Mouse (Mus musculus) MEL-GATA-1-ER (cell line): Measurements from ENCODE around the gene Ccdc14.
"Not testable (repeated sequence)": the region's sequence is repeated elsewhere in the genome, so short reads cannot be mapped to it uniquely, and the experiment has no call there.

ENCODE experiments used
- DNase-seq: peaks from one replicate; pipeline ENCODE4 v3.0.0-alpha.2; 2012; ENCODE audit warnings: low read depth; ENCODE audit errors: extremely low read depth

Ccdc14 gene

DNA sequence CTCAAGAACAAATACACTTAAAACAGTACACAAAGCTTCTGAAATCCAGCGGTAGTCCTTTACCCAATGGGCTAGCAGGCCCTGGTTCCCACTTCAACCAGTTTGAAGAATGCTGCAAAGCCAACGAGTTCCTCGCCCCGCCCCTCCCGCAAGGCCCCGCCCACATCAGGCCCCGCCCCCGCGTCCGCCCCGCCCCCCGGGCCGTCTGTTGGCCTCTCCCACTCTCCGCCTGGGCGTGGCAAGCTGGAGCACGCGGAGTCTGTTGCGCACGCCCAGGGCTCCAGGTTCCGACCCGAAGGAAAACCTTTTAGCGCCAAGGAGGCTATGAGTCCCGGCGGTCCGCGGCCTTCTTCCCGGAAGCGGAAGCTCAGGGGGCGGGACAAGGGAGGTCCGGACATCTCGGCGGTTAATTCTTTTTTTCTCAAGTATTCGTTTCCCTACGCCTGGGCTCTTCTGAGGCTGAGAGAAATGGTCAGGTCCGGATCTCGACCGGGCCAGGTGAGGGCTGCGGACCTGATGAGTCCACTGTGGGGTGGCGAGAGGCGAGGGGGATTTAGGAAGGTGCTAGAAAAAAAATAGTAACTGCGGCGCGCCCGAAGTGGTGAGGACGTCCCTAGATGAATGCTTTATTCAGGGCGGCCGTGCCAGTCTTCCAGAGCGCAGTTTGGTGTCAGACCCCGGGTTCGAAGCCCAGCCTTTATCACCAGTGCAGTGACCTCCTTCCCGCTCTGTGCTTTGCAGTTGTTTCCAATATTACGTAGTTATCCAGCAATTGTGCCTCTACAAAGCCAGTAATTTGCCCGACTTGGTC is at the start of gene Ccdc14:
Gene Ccdc14, plus strand, starts transcription at position 283 of the 811 bp plus-strand sequence.
- peak; percentile 78 for DNase-seq

DNA sequence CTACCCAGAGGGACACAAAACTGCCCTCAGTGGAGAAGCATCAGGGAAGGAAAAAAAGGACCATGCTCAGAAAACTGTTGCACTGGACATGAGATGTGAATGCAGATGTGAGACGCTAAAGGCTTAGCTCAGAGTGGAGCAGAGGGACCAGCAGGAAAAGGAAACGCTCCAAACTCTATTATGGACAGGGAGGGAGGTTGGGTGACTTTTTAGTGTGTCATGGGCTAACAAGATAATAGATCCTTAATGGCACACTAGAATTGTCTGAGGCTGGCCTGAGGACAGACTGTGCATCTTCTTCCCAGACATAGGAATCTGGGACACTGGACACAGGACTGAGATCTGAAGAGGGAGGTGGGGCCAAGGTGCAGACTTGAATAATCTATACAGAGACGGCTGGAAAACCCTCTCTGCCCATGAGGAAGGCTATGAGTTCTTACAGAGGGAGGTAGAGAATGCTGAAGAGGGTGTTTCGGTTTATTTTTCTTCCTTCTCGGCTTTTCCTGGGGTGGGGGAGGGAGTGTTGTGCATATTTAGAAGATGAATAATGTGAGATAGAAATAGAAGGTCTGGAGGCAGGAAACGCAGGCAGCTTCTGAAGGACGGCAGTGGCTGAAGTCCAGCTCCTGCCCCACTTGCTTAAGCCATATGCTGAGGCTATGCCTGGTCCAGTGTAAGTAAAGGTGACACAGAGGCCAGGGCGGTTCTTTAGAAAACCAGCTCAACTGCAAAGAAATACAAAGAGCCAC is 46.7 kb upstream of the Ccdc14 start:
- DNase-seq, result no peak

DNA sequence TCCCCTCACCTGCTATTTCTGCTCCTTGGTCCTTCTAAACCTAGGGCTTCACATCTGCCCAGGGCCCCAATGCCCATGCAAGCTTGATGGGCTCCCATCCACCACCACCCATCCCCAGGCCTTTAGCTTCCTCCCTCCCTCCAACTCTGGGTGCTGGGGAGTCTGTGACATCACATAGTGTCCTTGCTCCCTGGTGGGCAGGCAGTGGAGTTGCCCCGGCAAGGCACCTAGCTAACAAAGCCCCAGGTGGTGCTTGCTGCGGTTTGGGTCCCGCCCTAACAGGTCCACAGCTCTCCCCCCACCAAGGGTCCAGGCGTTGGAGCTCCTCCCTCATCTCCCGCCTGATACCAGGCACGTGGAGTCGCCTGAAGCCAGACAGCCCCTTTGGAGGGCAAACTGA is 40.8 kb upstream of the Ccdc14 start, which contains the start of gene Ropn1:
Gene Ropn1, plus strand, starts transcription at position 301 of the 400 bp plus-strand sequence.
- DNase-seq, result no peak

DNA sequence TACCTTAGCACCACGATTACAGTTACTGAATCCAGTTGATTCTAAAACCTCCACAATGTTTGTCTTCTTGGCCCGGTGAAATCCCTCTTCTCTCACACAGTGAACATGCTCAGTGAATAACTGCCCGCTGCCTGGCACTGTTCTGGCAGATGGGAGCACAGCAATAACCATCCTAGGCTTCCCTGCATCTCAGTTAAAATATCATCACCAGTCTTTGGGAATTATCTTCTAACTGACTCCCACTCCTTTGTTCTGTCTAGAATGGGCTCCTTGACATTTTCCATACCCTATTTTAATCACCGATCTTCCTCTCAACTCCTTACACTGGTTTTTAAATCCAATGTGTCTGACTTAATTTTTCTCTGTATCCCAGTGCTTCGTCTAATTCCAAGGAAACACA is 37.4 kb upstream of the Ccdc14 start:
- no peak for DNase-seq

DNA sequence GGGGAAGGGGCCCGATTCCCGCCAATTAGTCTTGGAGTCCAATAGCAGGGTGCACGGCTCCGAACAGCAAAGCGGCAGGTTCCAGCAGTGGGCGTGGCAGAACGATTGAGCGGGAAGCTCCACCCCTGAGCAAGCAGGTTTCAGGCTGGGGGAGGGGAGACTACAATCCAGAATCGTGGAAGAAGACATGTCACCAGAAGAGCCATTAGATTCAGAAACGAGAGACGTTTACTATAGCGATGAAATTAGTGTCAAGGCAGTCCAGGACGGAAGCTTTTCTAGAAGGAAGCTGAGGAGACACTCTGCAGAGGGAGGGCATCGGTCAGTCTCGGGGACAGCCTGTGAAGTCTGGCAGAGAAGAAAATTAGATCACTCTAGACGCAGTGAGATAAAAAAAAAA is 32.9 kb upstream of the Ccdc14 start:
- DNase-seq, result not testable (repeated sequence)

DNA sequence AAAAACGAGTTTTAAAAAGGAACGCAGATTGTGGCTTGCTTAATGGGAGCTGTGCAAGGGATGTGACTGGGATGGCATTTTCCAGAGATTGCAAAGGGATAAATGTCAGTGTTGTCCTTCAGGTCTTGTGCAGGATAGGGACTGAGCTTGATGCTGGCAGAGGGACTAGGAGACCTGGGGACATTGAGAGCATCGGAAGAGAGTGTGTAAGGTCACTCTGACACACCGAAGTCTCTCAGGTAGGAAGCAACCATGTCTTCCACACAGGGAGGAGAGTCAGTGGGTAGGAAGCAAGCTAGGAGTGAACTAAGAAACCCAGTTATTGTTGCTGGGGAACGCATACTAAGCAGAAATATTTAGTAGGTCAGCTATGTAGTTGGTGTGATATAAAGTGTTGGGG is 32.4 kb upstream of the Ccdc14 start:
- no peak for DNase-seq

DNA sequence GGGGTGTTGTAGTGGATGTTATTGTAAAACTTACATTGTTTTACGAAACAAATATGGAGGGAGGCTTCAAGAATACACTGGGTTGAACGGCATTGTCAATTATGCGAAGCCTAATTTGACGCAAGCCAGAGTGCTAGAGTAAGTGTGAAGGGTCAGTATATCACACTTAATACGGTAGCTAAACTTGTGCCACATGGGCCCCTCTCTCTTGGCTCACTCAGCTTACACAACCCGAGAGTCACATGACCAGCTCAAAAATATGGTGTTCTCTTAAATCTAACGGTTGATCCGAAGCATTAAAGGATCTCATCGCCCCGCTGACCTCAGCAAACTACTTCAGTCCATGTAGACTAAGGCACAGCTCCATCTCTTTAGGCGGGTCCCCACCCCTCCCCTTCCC is 32.0 kb upstream of the Ccdc14 start:
- DNase-seq, result no peak

DNA sequence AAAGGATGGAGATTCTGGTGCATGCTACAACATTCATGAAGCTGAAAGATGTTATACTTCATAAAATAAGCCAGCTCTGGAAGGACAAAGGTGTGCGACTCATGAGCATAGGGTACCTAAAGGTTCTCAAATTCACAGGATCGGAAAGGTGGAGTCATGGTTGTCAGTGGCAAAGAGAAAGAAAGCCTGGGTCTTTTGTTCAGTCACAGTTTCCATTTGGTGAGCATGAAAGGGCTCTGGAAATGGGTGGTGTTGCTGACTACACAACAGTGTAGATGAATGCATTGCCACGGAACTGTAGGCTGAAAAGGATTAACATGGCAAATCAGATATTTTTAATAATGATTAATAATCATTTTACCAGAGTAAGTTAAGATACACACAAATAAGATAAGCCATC is 25.9 kb upstream of the Ccdc14 start:
- DNase-seq, result no peak

DNA sequence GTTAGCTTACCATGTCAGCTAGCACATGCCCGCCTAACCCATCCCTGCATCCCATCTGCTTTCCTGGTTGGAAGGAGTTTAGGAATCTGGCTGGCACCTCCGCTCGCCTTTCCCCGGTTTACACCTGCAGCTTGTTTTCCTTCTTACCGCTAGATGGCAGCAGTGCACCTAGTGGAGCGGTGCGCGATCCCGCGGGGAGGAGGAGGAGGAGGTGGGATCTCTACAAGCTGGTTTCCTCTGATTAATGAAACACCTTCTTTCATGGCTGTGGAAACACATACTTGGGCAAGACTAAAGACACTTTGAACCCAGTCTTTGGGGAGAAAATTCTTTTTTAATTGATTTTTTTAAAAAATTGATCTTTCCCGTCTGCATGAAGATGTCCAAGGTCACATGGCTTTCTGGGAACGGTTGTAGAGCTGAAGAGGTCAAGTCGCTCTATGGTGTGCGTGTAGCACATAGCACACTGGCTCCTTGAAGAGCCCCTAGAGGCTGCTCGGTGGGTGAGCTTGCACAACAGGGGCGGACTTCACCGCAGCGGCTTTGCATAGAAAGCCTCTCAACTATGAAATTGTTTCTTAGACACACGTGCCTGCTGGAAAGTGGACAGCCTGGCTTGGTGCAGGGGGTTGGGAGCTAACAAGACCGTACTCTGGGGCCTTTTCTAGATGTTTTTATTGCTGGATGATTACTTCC is 23.2 kb upstream of the Ccdc14 start:
- peak; percentile 39 for DNase-seq

DNA sequence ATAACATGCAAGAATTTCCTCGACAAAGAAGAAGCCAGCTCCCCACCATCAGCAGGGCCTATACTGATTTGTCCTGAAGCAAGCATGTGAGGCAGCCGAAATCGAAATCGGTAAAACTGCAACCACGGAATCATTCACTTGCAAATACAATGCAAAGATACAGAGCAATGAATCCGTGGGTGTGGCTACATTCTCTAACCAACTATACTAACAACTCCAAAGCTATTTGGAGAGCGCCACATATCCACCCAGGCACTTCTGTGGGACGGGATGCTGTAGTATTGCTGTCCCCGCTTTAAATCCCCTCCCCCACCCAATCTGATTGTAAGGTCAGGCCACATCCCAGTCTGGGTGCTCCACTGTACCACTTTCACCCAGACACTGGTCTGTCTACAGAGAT is 22.1 kb upstream of the Ccdc14 start:
- DNase-seq, result no peak

DNA sequence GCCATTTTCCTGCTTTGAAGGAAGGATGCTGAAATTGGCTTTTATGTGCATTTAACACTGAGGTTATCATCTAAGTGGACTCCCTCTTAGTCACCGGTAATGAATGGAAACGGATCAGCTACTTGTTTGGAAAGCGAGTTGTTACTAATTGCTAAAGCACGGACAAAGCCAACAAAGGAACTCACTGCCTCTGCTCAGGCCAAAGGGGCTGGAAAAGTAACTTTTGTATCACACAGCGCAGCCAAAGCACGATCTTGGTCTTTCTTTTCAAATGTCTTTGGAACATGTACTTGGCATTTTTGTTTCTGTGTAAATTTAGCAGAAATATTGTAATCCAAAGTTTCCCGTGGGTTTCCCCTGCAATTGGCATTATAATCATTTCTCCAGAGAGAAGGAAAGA is 18.4 kb upstream of the Ccdc14 start:
- no peak for DNase-seq

DNA sequence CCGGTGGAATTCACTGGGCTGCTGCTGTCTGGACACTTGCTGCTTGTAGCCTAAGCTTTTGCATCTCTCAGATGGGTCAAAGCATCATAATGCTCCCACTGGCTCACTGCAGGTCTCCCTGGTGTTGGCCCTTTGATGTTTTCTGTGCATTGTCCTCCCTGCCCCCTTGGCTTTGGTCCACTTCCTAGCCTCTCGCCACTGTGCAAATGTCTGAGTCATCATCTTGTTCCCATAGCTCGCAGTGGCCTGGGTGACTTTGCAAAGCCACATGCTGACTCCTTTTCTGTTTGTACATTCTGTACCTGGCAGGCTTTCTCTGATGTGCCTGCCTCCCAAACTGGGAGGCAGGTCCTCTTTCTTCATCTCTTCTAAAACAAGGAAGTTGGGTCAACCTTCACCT is 17.6 kb upstream of the Ccdc14 start:
- no peak for DNase-seq

DNA sequence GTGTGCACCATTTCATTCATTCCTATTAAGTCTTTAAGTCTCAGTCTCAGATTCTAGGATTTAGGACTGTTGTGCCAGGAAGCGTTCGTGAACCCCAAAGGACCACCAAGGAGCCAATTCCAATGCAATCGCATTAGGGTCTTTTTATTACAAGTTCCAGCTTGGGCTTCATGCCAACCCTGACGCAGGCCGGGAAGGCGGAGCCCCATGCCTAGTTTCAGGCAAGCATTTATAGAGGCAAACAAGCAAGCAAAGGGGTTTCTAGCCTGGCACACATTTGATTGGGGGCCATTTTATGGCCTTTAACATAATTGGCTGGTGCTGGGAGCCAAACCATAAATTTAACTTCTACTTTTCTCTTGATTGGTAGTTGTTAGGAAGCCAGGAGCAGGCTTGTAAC is 16.1 kb upstream of the Ccdc14 start:
- no peak for DNase-seq

DNA sequence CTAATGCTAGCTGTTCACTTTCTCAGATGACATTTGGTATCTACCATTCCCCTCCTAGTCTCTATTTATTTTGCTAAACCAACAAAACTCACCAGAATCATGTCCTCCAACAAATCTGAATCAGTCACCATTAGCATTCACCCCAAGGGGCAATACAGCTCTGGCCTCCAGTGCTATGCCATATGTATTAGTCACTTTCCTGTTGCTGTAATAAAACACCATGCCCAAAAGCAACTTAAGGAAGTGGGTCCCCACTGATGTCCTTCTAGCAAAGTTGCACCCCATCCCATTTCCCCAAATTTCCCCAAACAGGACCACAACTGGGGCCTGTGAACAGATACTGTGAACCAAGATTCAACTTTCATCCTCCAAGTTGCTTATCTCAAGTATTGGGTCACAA is 8.6 kb upstream of the Ccdc14 start:
- no peak for DNase-seq

DNA sequence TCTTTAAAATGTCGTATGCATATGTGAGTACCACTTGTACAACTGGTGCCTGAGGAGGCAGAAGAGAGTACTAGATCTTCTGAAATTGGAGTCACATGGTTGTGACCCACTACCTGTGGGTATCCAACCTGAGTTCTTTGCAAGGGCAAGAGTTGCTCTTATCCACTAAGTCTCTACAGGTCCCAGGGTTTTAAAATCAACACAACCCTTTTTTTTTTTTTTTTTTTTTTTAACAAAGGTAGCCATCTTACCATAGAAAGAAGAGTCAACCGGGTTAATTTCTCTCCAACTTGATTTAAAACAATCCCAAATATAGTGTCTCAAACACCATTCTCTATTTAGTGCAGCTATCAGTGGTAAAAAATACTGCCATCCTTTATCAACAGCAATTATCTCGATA is 537 bp upstream of the Ccdc14 start:
- no peak for DNase-seq

DNA sequence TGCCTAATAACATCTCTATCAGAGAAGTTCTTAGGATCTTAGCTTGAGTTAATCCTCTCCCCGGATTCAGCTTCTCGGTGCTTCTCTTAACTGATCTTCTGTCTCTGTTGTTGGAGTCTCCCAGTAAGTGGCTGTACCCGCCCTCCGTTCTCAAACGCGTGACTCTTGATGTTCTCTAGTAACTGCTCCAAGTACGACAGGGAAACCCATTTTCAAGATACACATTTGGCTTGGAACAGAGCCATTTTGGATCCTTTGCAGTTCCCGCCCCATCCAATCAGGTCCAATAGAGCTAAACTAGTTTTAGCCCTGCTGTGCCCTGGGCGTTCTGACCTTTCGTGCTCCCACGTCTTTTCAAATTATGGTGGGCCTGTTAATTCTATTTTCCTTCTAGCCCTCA is 740 bp downstream of the Ccdc14 start:
- peak; percentile 51 for DNase-seq

DNA sequence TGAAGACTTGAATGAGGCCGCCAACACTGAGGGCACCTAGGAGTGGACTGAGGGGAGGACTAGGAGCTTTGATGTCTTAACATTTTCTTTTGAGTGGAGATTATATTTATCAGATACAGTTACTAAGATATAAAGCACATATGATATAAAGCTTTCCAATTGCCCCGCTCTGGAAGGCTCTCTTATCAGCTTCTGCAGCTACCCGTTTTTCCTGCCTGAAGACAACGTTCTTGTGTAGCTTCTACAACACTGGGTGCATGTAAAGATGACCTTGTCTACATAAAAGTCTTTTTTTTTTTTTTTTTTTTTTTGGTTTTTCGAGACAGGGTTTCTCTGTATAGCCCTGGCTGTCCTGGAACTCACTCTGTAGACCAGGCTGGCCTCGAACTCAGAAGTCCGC is 4.1 kb downstream of the Ccdc14 start:
- peak; percentile 20 for DNase-seq

DNA sequence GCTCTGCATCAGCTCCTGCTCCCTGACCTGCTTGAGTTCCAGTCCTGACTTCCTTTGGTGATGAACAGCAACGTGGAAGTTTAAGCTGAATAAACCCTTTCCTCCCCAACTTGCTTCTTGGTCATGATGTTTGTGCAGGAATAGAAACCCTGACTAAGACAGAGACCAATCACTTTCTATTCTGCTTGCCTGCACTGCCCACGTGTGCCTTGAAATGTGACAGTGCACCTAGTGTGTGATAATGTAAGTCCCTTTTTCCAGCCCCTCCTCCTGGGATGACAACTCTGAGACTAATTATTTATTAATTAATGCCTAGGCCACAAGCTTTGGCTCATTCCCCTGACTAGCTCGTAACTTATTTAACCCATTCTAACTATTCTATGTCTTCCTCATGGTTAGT is 8.3 kb downstream of the Ccdc14 start:
- not testable (repeated sequence) for DNase-seq

DNA sequence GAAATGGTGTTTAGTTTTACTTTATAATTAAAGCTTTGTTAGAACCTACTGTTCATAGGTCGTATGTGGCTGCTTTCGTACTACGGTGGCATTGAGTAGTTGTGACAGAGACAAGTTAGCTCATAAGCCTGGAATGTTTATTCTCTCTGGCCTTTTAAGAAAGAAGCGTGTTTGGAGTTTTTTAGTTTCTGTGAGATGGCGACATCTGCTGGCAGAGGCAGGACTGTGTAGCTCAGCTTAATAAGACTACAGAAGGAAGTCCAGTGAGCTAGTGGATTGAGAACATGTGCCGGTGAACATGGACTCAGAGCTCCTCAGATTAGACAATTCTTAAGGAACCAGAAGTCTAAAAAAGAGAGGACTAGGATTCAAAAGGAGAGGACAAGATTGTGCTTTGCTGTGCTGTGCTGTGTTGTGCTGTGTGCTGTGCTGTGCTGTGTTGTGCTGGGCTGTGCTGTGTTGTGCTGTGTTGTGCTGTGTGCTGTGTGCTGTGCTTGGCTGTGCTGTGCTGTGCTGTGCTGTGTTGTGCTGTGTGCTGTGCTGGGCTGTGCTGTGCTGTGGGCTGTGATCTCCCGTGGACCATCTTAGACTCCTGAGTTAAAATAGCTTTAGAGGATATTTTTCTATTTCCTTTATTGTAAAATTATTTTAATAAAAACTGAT is 9.9 kb downstream of the Ccdc14 start:
- peak; percentile 54 for DNase-seq

DNA sequence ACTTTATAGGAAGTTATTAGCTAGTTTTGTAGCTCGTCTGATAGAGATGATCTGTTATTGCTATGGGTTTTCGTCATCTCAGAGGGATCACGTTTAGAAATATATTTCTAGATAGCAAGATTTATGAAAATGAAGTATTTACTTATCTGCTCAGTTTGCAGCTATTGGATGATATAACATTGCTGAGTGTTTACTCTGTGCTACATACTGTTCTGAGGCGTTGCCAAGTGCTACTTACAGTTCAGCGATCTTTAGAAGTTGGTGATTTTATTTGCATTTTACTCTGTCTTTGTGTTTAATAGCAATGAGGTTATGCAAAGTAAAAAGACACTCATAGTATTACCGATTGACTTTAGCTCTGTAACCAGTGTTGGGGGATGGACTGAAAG is 10.4 kb downstream of the Ccdc14 start:
- no peak for DNase-seq

DNA sequence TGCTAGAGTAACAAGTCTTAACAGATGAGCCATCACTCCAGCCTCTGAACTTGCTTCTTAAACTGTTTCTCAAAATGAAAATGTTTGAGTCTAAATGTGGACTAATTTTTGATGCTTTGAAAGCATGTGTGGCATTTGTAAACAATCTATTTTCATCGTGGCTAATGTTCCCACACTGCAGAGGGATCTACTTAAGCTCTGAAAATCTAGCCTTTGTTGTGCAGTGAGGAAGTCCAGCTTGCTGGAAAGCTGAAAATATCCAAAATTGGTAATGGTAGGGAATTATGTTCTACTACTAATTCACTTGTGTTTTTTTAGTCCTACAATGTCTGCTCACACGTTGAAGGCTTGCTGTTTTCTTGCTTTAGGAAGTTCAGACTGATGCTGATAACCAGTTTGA is 15.6 kb downstream of the Ccdc14 start:
- DNase-seq, result no peak

DNA sequence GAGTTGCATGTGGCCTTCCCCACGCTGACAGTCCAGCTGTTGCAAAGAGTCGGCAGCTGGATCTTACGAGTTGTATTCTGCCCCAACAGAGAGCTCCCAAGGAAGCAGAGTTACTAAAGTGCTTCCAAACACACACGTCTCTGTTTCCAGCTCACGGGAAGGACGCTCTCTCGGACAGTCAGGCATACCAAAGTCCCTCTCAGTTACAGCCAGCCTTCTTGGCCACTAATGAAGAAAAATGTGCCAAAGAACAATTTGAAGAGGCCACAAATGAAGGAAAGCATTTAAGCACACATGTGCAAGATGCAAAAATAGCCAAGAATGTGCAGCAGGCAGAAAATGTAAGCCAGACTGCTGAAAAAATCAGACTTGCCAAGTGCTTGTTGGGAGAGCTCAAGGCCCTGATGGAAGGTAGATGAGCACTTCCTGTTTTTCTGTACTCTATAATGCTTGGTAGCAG is 16.1 kb downstream of the Ccdc14 start:
- no peak for DNase-seq
